8 mouse cellular contexts compared by ENCODE assay signal in the genomic region with DNA sequence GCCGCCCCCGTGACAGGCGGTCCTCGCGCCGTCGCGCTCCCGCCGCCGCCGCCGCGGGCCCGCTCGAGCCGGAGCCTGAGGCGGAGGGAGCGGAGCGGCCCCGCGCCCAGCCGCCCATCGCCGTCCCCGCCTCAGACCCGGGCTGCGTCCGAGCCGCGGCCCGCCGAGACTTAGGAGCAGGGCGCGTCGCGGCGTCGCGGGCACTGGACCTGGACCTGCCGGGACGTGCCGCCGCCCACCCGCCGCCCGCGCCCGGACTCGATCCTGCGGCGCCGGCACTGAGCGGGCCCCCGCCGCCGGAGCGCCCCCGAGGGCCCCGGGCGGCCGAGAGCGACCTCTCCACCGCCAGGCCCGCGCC. TPM values are rescaled to one million over a fixed set of nuclear protein-coding genes. Genes with fewer than 3 reads are reported as not detected.
A peak's percentile ranks its signal among the peaks of the same experiment; 100 is the strongest.
DNase-seq lines count a peak whose midpoint lies in the region; ATAC-seq and TF ChIP-seq lines count a peak whose summit lies in the region.

No protein-coding gene starts in this region.

- 1% methylated on average over 45 of the region's 66 CpGs for WGBS in kidney, postnatal 0 days
- WGBS in hindbrain, embryonic 12.5 days, result 2% methylated on average over 40 of the region's 66 CpGs
- WGBS in midbrain, embryonic 12.5 days, result under 1% methylated on average over 37 of the region's 66 CpGs

- no peak for TF ChIP-seq CTCF in kidney, postnatal 0 days (IDR thresholded peaks at IDR 0.05; ENCODE audit: low read depth)
- no peak for TF ChIP-seq CTCF in cortical plate, adult 2 months (IDR thresholded peaks at IDR 0.05; ENCODE audit: extremely low read depth, insufficient read depth, low read length)

- peak overlapping the region; percentile 98 for H3K9ac ChIP-seq in kidney, postnatal 0 days (ENCODE audit: low read depth, low read length)
- H3K9ac ChIP-seq in hindbrain, embryonic 12.5 days, result peak overlapping the region; percentile 99
- H3K9ac ChIP-seq in midbrain, embryonic 12.5 days (replicated peaks), result peak overlapping the region; percentile 100

- peak overlapping the region; percentile 93 for H3K4me3 ChIP-seq in kidney, postnatal 0 days (replicated peaks; ENCODE audit: low read depth, low read length)
- peak overlapping the region; percentile 80 for H3K4me3 ChIP-seq in cortical plate, adult 2 months (ENCODE audit: insufficient read depth, low read length)
- H3K4me3 ChIP-seq in hindbrain, embryonic 12.5 days, result peak overlapping the region; percentile 92
- peak overlapping the region; percentile 99 for H3K4me3 ChIP-seq in midbrain, embryonic 12.5 days

- no peak for TF ChIP-seq POLR2A in cortical plate, adult 2 months (IDR thresholded peaks at IDR 0.05; ENCODE audit: extremely low read depth, insufficient read depth, low read length)

- peak; percentile 52 for ATAC-seq in kidney, postnatal 0 days (replicated peaks; ENCODE audit: low FRiP score, low read depth)
- peak; percentile 45 for ATAC-seq in hindbrain, embryonic 12.5 days (ENCODE audit: low FRiP score)
- ATAC-seq in midbrain, embryonic 12.5 days (ENCODE audit: low FRiP score, low read depth), result peak; percentile 48

- no peaks in the 10 kb centered on the region for H3K27me3 ChIP-seq in kidney, postnatal 0 days (ENCODE audit: insufficient read depth, low read length)
- H3K27me3 ChIP-seq in hindbrain, embryonic 12.5 days, result peaks cover 13% of the 10 kb centered on the region
- peaks cover 22% of the 10 kb centered on the region for H3K27me3 ChIP-seq in midbrain, embryonic 12.5 days

- peak overlapping the region; percentile 79 for H3K4me2 ChIP-seq in kidney, postnatal 0 days (ENCODE audit: low read length)
- H3K4me2 ChIP-seq in hindbrain, embryonic 12.5 days (replicated peaks), result peak overlapping the region; percentile 82
- H3K4me2 ChIP-seq in midbrain, embryonic 12.5 days (replicated peaks), result peak overlapping the region; percentile 85

- peak overlapping the region; percentile 95 for H3K27ac ChIP-seq in kidney, postnatal 0 days
- peak overlapping the region; percentile 95 for H3K27ac ChIP-seq in cortical plate, adult 2 months (ENCODE audit: insufficient read depth, low read length)
- H3K27ac ChIP-seq in hindbrain, embryonic 12.5 days, result peak overlapping the region; percentile 98
- peak overlapping the region; percentile 98 for H3K27ac ChIP-seq in midbrain, embryonic 12.5 days (replicated peaks)

- H3K9me3 ChIP-seq in kidney, postnatal 0 days (replicated peaks; ENCODE audit: low read length), result no peaks in the 10 kb centered on the region
- no peaks in the 10 kb centered on the region for H3K9me3 ChIP-seq in hindbrain, embryonic 12.5 days (replicated peaks)
- no peaks in the 10 kb centered on the region for H3K9me3 ChIP-seq in midbrain, embryonic 12.5 days

- DNase-seq in kidney, postnatal 0 days (ENCODE audit: low spot score), result peak; percentile 30
- no peak for DNase-seq in kidney, adult 8-10 months
- DNase-seq in frontal cortex, postnatal 14 days (ENCODE audit: low spot score in 2 of 2), result no peak
- no peak for DNase-seq in cerebellum, adult 9-10 months
- DNase-seq in retina, postnatal 1 day, result no peak

- no peaks in the 10 kb centered on the region for H3K36me3 ChIP-seq in kidney, postnatal 0 days (ENCODE audit: insufficient read depth, low read length)
- no peaks in the 10 kb centered on the region for H3K36me3 ChIP-seq in hindbrain, embryonic 12.5 days
- H3K36me3 ChIP-seq in midbrain, embryonic 12.5 days, result no peaks in the 10 kb centered on the region

- peaks cover 14% of the 10 kb centered on the region for H3K4me1 ChIP-seq in kidney, postnatal 0 days (replicated peaks; ENCODE audit: insufficient read depth, low read length)
- peaks cover 4% of the 10 kb centered on the region; the same call in 1 of the 2 replicates for H3K4me1 ChIP-seq in cortical plate, adult 2 months (ENCODE audit: control insufficient read depth, insufficient read depth, low read length)
- peaks cover 43% of the 10 kb centered on the region for H3K4me1 ChIP-seq in hindbrain, embryonic 12.5 days
- H3K4me1 ChIP-seq in midbrain, embryonic 12.5 days, result peaks cover 43% of the 10 kb centered on the region

RNA-seq across cellular contexts. Expression of a gene that starts 0.8 kb away (rescaled TPM):
- 8.7 and 8.8 TPM in 2 replicates for polyA plus RNA-seq in kidney, postnatal 0 days (2015; fragmentation: Nextera tagmentation; extraction: Ambion mirVana)
- polyA plus RNA-seq in cortical plate, adult 2 months (2012; rRNA removed), result 46.9 and 54.7 TPM in 2 replicates
- 26.3 and 28.3 TPM in 2 replicates for polyA plus RNA-seq in hindbrain, embryonic 12.5 days (2016; fragmentation: Nextera tagmentation; extraction: Ambion mirVana)
- polyA plus RNA-seq in midbrain, embryonic 12.5 days (2016; fragmentation: Nextera tagmentation; extraction: Ambion mirVana), result 24.3 and 26.4 TPM in 2 replicates
